Mouse (Mus musculus) heart, embryonic 14.5 days (tissue): ENCODE data around the gene Krt86. TPM values are rescaled to one million over a fixed set of nuclear protein-coding genes. Genes with fewer than 3 reads are reported as not detected.
A peak's percentile ranks its signal among the peaks of the same experiment; 100 is the strongest.

Source experiments
- ATAC-seq: fragments of 200-750 bp; cut with Nextera tagmentation; 2 replicates; pipeline ENCODE4 v1.8.0; 2017; ENCODE audit warnings: low read depth, moderate TSS enrichment; ENCODE audit not compliant: insufficient number of reproducible peaks, insufficient read depth, low FRiP score
- H3K27ac ChIP-seq, 2 experiments: fragments of 200-500 bp in 1 of 2; fragments of 300-500 bp in 1 of 2; sonication (generic) in 1 of 2; replicated peaks in 1 of 2; 2 replicates each; pipeline ENCODE4 v1.5.1; 2012 to 2014; ENCODE audit warnings: low read depth in 2 of 2, low read length in 2 of 2, control low read depth in 1 of 2, mild to moderate bottlenecking in 1 of 2, mixed read lengths in 1 of 2; ENCODE audit not compliant: control insufficient read depth in 1 of 2, insufficient read depth in 1 of 2
- H3K27me3 ChIP-seq: fragments of 300-500 bp; sonication (generic); 2 replicates; pipeline ENCODE4 v1.6.1; 2014; ENCODE audit warnings: mild to moderate bottlenecking, low read length, control low read depth; ENCODE audit not compliant: control insufficient read depth, insufficient read depth
- H3K36me3 ChIP-seq: fragments of 300-500 bp; sonication (generic); 2 replicates; pipeline ENCODE4 v1.6.1; 2014; ENCODE audit warnings: mild to moderate bottlenecking, control low read depth, low read length, mixed read lengths; ENCODE audit not compliant: control insufficient read depth, insufficient read depth
- H3K4me1 ChIP-seq, 2 experiments: fragments of 200-500 bp in 1 of 2; fragments of 300-500 bp in 1 of 2; sonication (generic) in 1 of 2; 2 replicates each; pipeline ENCODE4 v1.6.1; 2012 to 2014; ENCODE audit warnings: low read length in 2 of 2, control low read depth in 1 of 2, mixed read lengths in 1 of 2; ENCODE audit not compliant: control insufficient read depth in 2 of 2, insufficient read depth in 2 of 2
- H3K4me2 ChIP-seq: fragments of 300-500 bp; sonication (generic); 2 replicates; pipeline ENCODE4 v1.6.1; 2014; ENCODE audit warnings: mild to moderate bottlenecking, low read length
- H3K4me3 ChIP-seq, 2 experiments: fragments of 200-500 bp in 1 of 2; fragments of 300-500 bp in 1 of 2; sonication (generic) in 1 of 2; 2 replicates each; pipeline ENCODE4 v1.5.1; 2012 to 2014; ENCODE audit warnings: low read length in 2 of 2, mild to moderate bottlenecking in 2 of 2, control low read depth in 1 of 2, low read depth in 1 of 2, moderate library complexity in 1 of 2; ENCODE audit not compliant: control insufficient read depth in 1 of 2, insufficient read depth in 1 of 2
- H3K9ac ChIP-seq: fragments of 300-500 bp; sonication (generic); 2 replicates; pipeline ENCODE4 v1.6.1; 2014; ENCODE audit warnings: mild to moderate bottlenecking, low read length
- H3K9me3 ChIP-seq: fragments of 300-500 bp; sonication (generic); 2 replicates; pipeline ENCODE4 v1.6.1; 2016; ENCODE audit warnings: low read length, control low read depth; ENCODE audit not compliant: control insufficient read depth
- WGBS: fragments of 180-500 bp; shearing (Covaris S2); extraction: QIAGEN DNeasy Blood & Tissue Kit; methylation state at CpG from one replicate; pipeline ENCODE4 v1.1.7; 2014; 5-methylcytosine and 5-hydroxymethylcytosine counted together
- polyA plus RNA-seq: library from polyadenylated mRNA; unstranded; fragments of >200 nt; fragmentation: Nextera tagmentation; extraction: Ambion mirVana; gene quantifications from 2 replicates; pipeline ENCODE4 v1.2.1, GENCODE M21; 2014

Gene Krt86
- not detected in 2 replicates for polyA plus RNA-seq

GRCm38 (mm10) chr15:101472952-101473528, at the start of gene Krt86:
Gene Krt86 (plus strand): TSS chr15:101473478.
- Histone ChIP-seq H3K9me3 (no peaks in the 10 kb centered on the region), H3K36me3 (no peaks in the 10 kb centered on the region), H3K27me3 (peaks cover 6% of the 10 kb centered on the region), H3K4me3 (no peak within 1 kb of the TSS), H3K9ac (no peak within 1 kb of the TSS), H3K4me2 (no peak within 1 kb of the TSS), H3K27ac (no peak within 1 kb of the TSS), H3K4me1 (no peaks in the 10 kb centered on the region)
- WGBS = 21% methylated on average over 10 of the region's 10 CpGs
- ATAC-seq = no peak

DNA sequence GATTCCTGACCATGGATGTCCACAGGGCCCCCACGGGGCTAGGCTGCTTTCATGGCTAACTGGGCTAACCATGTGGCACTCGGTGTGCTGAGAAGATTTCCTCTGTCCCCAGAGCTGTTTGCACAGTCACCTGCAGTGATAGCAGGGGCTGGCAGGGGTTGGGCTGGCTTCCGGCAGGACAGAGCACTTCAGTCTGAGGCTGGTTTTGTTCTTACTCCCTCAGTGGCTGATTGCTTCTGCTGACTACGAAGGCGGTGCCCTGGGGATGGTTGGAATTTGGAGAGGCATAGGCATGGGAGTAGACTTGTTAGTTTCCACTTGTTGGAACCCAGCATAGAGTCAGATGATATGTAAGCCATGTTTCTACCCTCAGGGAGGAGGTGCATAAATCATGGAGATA, 48.4 kb upstream of the Krt86 start:
- no peak overlapping the region for H3K27ac ChIP-seq

DNA sequence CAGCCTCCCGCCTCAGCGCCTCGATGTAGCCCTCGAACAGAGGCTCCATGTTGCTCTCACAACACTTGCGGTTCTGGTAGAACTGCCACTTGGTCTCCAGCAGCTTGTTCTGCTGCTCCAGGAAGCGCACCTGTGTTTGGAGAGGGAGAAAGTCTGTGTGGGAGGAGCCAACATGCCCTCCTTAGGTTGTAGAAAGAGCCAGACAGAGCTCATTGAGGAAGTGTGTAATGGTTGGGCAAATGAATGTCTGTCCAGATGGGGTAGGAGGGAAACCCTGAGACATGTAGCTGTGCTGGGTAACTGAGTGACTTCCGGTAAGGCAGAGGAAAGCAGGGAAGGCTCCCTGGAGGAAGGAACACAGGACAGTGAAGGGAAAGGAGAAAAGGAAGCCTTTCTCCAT, 36.7 kb upstream of the Krt86 start:
- Histone ChIP-seq H3K27me3 (peaks cover 38% of the 10 kb centered on the region), H3K4me1 (peaks cover 2 to 3% of the 10 kb centered on the region in 2 experiments; a peak in 2 of 4 replicates)

More for the DNA sequence above, 48.4 kb upstream of the Krt86 start:
- Histone ChIP-seq H3K36me3 (no peaks in the 10 kb centered on the region), H3K9ac (no peak overlapping the region), H3K4me1 (peaks cover 0 to 3% of the 10 kb centered on the region in 2 experiments; a peak in 1 of 4 replicates), H3K4me3 (no peak overlapping the region), H3K4me2 (no peak overlapping the region), H3K27me3 (no peaks in the 10 kb centered on the region; the same call in 1 of the 2 replicates), H3K9me3 (no peaks in the 10 kb centered on the region)
- ATAC-seq = no peak
- 13% methylated on average over 5 of the region's 5 CpGs for WGBS

GRCm38 (mm10) chr15:101438555-101438954, 34.7 kb upstream of the Krt86 start, which contains the start of gene Krt87:
Gene Krt87 (minus strand): TSS chr15:101438804.
- Histone ChIP-seq H3K4me3 (peak within 1 kb of the TSS in 1 of 2 experiments; percentile 16; a peak in 2 of 4 replicates), H3K9me3 (no peaks in the 10 kb centered on the region), H3K9ac (no peak within 1 kb of the TSS), H3K27me3 (peaks cover 38% of the 10 kb centered on the region), H3K36me3 (no peaks in the 10 kb centered on the region), H3K27ac (no peak within 1 kb of the TSS), H3K4me1 (peaks cover 2 to 3% of the 10 kb centered on the region in 2 experiments; a peak in 2 of 4 replicates), H3K4me2 (peak within 1 kb of the TSS; percentile 38)
- 3% methylated on average over 34 of the region's 34 CpGs for WGBS
- ATAC-seq = no peak

More for the DNA sequence above, 36.7 kb upstream of the Krt86 start:
- H3K27ac ChIP-seq = no peak overlapping the region
- no peak overlapping the region for H3K9ac ChIP-seq
- no peaks in the 10 kb centered on the region for H3K36me3 ChIP-seq
- H3K4me3 ChIP-seq = no peak overlapping the region
- WGBS = 83% methylated on average over 7 of the region's 7 CpGs
- H3K4me2 ChIP-seq = no peak overlapping the region
- ATAC-seq = no peak
- no peaks in the 10 kb centered on the region for H3K9me3 ChIP-seq

GRCm38 (mm10) chr15:101440837-101441236, 32.4 kb upstream of the Krt86 start:
- ATAC-seq = no peak
- Histone ChIP-seq H3K4me2 (no peak overlapping the region), H3K9me3 (no peaks in the 10 kb centered on the region), H3K27ac (no peak overlapping the region), H3K27me3 (peaks cover 38% of the 10 kb centered on the region), H3K9ac (no peak overlapping the region), H3K4me1 (peaks cover 2 to 3% of the 10 kb centered on the region in 2 experiments; a peak in 2 of 4 replicates), H3K4me3 (no peak overlapping the region), H3K36me3 (no peaks in the 10 kb centered on the region)
- WGBS = 71% methylated on average over 4 of the region's 4 CpGs

DNA sequence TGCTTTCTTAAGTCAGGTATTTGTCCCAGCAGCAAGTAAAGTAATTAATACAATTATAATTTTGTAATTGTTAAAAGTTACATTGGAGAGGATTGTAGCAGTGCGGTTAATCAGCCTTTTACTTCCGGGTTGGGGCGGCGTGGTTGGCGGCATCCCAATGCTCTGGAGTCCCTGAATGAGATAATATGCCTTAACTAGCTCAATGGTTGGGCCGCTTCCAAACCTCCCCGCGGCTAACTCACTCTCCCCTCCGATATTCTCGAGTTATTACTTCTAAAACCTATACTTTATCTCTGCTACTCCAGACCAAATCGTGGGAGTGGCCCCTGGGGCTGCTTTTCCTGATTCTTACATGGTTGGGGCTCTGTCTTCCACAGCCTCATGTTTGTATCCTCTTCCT, 26.7 kb upstream of the Krt86 start:
- WGBS = 47% methylated on average over 11 of the region's 11 CpGs
- Histone ChIP-seq H3K27ac (no peak overlapping the region), H3K27me3 (no peaks in the 10 kb centered on the region), H3K4me3 (no peak overlapping the region), H3K9me3 (no peaks in the 10 kb centered on the region), H3K36me3 (no peaks in the 10 kb centered on the region), H3K4me2 (peak overlapping the region; percentile 2; the same call in 1 of the 2 replicates), H3K4me1 (no peaks in the 10 kb centered on the region), H3K9ac (no peak overlapping the region)
- no peak for ATAC-seq

GRCm38 (mm10) chr15:101447444-101447843, 25.8 kb upstream of the Krt86 start, which contains the start of gene Krt88:
Gene Krt88 (plus strand): TSS chr15:101447744.
- no peak within 1 kb of the TSS for H3K4me3 ChIP-seq
- 71% methylated on average over 2 of the region's 2 CpGs for WGBS
- no peaks in the 10 kb centered on the region for H3K9me3 ChIP-seq
- no peak within 1 kb of the TSS for H3K9ac ChIP-seq
- no peaks in the 10 kb centered on the region for H3K36me3 ChIP-seq
- H3K27ac ChIP-seq = no peak within 1 kb of the TSS
- no peaks in the 10 kb centered on the region for H3K27me3 ChIP-seq
- no peak for ATAC-seq
- no peaks in the 10 kb centered on the region for H3K4me1 ChIP-seq
- peak within 1 kb of the TSS; percentile 2; the same call in 1 of the 2 replicates for H3K4me2 ChIP-seq
